Mouse (Mus musculus) G1E (cell line): ENCODE data around the gene Nudc.

Experiments used
- CTCF ChIP-seq: IDR thresholded peaks from 2 replicates; pipeline ENCODE4 v1.5.1; 2012; ENCODE audit warnings: low read depth, low read length, inconsistent platforms, mixed read lengths
- GATA1 ChIP-seq: IDR thresholded peaks from 2 replicates; pipeline ENCODE4 v1.6.1; 2012; ENCODE audit warnings: borderline replicate concordance, low read length, inconsistent platforms, mixed read lengths
- GATA2 ChIP-seq: IDR thresholded peaks from 2 replicates; pipeline ENCODE4 v1.6.1; 2012; ENCODE audit warnings: low read depth, low read length, inconsistent platforms, borderline replicate concordance
- POLR2AphosphoS5 ChIP-seq: IDR thresholded peaks from 2 replicates; pipeline ENCODE4 v1.6.1; 2012; ENCODE audit warnings: low read depth, low read length, inconsistent platforms; ENCODE audit not compliant: insufficient replicate concordance
- TAL1 ChIP-seq: conservative IDR thresholded peaks from 2 replicates; pipeline ENCODE4 v1.6.1; 2012; ENCODE audit warnings: low read depth, low read length, inconsistent platforms, mixed read lengths

DNA sequence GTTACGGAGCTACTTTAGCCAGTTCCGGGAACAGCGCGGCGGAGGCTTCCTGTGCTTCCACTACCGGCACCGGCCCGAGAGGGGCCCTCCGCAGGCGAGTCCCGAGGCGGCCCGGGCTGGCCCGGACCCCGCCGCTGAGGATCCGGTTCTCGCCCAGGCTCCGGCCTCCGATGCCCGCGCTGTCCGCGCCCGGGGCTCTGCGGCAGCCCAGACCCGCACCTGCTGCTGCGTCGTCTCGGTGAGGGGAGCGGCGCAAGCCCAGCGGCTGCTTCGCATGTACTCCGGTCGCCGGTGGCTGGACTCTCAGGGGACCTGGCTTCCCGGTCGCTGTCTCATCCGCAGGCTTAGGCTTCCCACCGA lies 29.0 kb upstream of the Nudc start:
- TF ChIP-seq CTCF = no peak
- TF ChIP-seq POLR2AphosphoS5 = no peak
- no peak for TF ChIP-seq GATA1
- TF ChIP-seq GATA2 = no peak
- no peak for TF ChIP-seq TAL1
